Mouse (Mus musculus) small intestine, adult 2 months (tissue): Measurements from ENCODE around the gene Dact3.

Experiments
- CTCF ChIP-seq: fragments of 200-500 bp; IDR thresholded peaks from 2 replicates; pipeline ENCODE4 v1.5.1; 2012; ENCODE audit warnings: low read depth, mild to moderate bottlenecking, control low read depth, inconsistent platforms, low read length, moderate library complexity, mixed read lengths; ENCODE audit not compliant: insufficient replicate concordance, insufficient read length; ENCODE audit errors: extremely low read depth
- POLR2A ChIP-seq: fragments of 200-500 bp; IDR thresholded peaks from 2 replicates; pipeline ENCODE4 v1.6.1; 2012; ENCODE audit warnings: low read depth, mild to moderate bottlenecking, control low read depth, inconsistent platforms, low read length, moderate library complexity

DNA sequence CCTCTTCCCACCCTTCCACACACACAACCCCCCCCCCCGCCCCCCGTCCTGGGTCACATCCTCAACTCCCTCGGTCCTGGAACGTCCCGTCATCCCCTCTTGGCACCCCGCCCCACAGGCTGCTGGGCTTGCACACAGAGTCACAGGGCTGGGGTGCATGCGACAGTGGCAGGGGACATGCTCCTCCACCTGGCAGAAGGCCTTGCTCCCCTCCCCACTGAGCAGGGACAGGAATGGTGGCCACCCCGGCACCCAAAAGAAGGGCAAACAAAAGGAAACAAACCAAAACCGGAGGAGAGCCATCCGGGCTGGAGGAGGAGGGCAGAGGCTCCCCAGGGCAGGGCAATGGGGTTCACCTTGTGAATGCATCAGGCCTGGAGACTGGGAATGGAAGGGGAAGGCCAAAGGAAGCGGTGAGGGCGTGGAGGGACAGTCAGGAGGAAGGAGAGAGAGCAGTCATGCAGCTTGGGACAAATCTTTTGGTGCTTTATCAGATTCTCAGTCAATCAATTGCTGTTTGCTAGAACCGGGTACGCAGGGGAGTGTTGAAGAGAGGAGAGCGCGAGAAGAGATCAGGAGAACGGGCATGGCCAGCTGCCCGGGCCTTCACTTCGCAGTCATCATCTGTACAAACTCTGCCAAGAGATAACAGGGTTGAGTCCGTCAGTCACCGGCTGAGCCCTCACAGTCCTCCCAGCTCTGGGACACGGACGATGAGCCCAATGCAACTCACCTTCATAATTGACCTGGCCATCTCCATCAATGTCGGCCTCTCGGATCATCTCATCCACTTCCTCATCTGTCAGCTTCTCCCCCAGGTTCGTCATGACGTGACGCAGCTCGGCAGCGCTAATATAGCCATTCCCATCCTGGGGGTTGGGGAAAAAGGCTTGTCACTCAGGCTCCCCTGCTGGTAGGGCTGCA is 41.5 kb downstream of the Dact3 start:
- TF ChIP-seq CTCF (no peak), POLR2A (no peak)
